Mouse (Mus musculus) erythroblast, embryonic 14.5 days (primary cell): ENCODE measurements around the gene Ces1d.

ENCODE experiments used
- GATA1 ChIP-seq: IDR thresholded peaks from 2 replicates; pipeline ENCODE4 v1.6.1; 2012; ENCODE audit warnings: low read length, inconsistent platforms, mixed read lengths
- TAL1 ChIP-seq: IDR thresholded peaks from 3 replicates; pipeline ENCODE4 v1.6.1; 2012; ENCODE audit warnings: low read length, inconsistent platforms, mixed read lengths

DNA sequence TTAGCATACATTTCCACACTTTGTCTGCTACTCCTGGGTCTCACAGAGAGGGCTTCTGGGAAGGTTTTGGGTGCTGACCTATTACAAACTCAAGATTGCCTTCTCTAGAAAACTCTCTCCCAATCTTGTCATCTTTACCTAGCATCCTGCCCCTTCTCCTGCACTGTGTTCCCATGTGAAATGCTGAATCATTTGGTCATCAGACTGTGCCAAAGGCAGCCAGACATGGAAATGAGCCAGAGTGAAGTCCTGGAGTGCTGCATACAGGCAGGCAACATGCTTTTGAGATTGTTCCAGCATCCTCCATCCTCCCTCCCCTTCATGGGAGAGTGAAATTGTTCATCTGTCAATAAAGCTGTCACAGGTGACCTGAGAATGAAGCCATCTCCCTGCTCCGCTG, 46.2 kb downstream of the Ces1d start:
- TF ChIP-seq GATA1 = no peak
- no peak for TF ChIP-seq TAL1
